Mouse (Mus musculus) megakaryocyte, adult 5-6 weeks (primary cell): ENCODE data around the gene Clec10a. TPM values are rescaled to one million over a fixed set of nuclear protein-coding genes. Genes with fewer than 3 reads are reported as not detected.

Experiments used
- ATAC-seq: 2 replicates; pipeline ENCODE4 v1.8.0; 2016; ENCODE audit warnings: mild to moderate bottlenecking, inconsistent platforms; ENCODE audit not compliant: poor library complexity, severe bottlenecking
- total RNA-seq, 2 experiments: library from RNA; stranded (forward) in 1 of 2; stranded (reverse) in 1 of 2; fragments of 153-499, 151-499 nt in 1 of 2; fragments of 221-1000, 200-1000 nt in 1 of 2; gene quantifications; 2 replicates each; pipeline versions ENCODE4 v1.2.3 to v1.2.4; 2015 to 2017

Gene Clec10a
- total RNA-seq, 2 experiments from 2014 or later = 35.3 to 35.5 TPM

DNA sequence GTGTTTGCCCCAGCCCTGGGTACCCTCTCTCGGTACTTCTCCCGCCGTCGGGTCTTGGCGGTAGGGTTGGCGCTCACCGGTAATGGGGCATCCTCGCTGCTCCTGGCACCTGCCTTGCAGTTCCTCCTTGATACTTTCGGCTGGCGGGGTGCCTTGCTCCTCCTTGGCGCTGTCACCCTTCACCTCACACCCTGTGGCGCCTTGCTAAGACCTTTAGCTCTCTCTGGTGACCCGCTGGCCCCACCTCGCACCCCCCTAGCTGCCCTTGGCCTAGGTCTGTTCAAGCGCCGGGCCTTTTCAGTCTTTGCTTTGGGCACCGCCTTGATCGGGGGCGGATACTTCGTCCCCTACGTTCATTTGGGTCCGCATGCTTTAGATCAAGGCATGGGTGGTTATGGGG is 59.3 kb downstream of the Clec10a start:
- ATAC-seq = no peak

DNA sequence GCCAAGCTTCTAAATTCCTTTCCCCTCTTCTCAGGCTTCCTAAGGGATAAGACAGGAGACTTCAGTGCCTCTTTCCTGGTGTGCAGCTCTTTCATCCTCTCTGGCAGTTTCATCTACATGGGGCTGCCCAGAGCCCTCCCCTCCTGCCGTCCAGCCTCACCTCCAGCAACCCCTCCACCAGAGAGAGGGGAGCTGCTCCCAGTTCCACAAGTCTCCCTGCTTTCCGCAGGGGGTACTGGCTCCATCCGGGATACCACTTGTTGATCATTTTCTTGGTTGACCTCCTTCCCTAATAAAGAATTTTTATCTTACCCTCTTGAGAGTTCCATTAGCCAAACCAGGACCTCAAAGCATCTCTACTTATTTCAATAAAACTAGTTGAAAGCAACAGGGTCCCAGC is 60.1 kb downstream of the Clec10a start:
- no peak for ATAC-seq

DNA sequence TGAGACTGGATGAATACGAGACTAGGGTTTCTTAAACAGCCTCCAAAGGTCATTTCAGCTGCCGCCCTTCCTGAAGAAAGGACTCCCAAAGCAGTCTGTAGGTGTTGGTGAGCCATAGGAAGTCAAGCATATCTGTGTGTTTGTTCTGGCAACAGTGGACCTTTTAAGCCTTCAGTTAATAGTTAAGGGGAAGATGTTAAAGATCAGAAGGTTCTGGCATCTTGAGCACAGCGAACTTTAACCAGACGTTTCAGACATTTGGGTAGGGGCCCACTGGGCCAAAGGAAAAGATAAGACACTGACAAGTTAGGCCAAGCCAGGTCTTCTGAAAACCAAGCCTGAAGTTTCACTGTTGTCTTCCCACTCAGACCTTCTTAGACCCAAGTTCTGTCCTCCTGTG is 62.0 kb downstream of the Clec10a start:
- ATAC-seq = no peak

DNA sequence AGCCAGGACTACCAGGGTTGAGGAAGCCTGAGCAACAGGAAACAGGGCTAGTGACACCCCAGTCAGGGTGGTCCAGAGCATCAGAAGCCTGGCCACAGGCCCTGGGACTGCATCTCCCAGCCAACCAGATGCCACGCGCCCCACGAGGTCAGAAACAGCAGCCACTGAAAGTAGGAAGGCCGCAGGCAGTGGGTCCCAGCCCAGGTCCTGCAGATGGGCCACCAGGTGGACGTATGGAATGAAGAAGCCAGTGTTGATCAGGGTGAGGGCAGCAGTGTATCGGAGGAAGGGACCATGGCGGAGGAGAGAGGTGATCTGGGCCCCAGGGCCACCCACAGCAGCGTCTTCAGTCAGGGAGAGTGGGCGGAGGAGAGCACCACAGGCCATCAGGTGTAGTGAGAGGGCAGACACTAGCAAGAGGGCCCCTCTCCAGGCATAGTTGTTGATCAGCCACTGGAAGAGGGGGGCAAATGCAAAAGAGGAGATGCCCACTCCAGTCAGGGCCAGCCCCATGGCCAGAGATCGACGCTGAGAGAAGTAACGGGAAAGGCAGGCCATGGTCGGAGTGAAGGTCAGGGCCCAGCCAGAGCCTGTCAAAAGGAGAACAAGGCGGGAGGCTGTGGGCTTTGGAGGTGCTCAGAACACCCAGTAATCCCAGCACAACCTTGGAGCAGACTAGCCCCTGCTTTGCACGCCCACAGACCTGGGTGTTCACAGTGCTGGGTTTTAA is 62.9 kb downstream of the Clec10a start:
- ATAC-seq = no peak

DNA sequence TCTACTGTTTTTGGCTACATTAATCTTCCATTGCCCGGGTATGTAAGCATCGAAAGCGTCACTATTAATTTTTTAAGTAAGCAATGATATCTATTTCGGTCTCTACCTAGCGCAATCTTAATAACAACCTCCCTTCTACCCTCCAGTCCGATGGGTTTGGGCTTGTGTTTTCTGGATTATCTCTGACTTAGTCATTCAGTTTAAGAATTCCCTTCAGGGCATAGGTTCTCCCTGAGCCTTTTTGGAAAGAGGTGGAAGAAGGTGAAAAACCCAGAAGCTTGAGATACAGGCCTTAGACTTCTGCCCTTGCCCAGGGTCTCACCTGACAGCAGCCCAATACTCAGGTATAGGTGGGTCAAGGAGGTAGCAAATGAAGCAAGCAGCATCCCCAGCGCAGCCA is 63.9 kb downstream of the Clec10a start:
- ATAC-seq = no peak

DNA sequence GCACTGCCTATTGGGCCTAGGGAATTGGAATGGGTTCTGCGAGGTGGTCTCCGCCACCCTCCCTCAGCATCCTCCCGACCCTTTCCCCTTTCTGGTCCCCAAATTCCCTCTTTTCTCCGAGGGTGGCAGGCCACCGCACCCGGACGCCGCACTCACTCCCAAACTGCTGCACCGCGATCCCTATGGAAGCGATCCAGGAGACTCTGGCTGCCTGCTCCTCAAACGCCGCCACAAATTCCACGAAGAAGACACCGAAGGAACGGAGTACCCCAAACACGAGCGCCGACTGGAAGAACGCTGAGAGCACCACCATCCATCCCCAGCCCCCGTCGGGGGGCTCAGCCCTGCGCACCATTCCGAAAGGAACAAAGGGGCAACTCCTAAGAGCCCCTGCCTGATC is 64.3 kb downstream of the Clec10a start:
- ATAC-seq = no peak

Other genes starting within 250 kb of the Clec10a start
- gene Gps2, start 242.3 kb upstream of the Clec10a start, total RNA-seq (2015) = 140 and 156 TPM in 2 replicates
- 56.4 and 64.9 TPM in 2 replicates for gene Gps2, start 242.3 kb upstream of the Clec10a start, total RNA-seq (2017)
- 575 and 614 TPM in 2 replicates for gene Eif5a, start 234.2 kb upstream of the Clec10a start, total RNA-seq (2015)
- gene Eif5a, start 234.2 kb upstream of the Clec10a start, total RNA-seq (2017) = 561 and 596 TPM in 2 replicates
- gene Ybx2, start 220.4 kb upstream of the Clec10a start, total RNA-seq (2015) = not detected in 2 replicates
- not detected in 2 replicates for gene Ybx2, start 220.4 kb upstream of the Clec10a start, total RNA-seq (2017)
- not detected in 2 replicates for gene Slc2a4, start 208.0 kb upstream of the Clec10a start, total RNA-seq (2015)
- 0.07 TPM in 1 of 2 replicates, not detected in the other for gene Slc2a4, start 208.0 kb upstream of the Clec10a start, total RNA-seq (2017)
- gene Cldn7, start 191.4 kb upstream of the Clec10a start, total RNA-seq (2015) = not detected in 2 replicates
- gene Cldn7, start 191.4 kb upstream of the Clec10a start, total RNA-seq (2017) = not detected in 2 replicates
- gene Ctdnep1, start 175.0 kb upstream of the Clec10a start, total RNA-seq (2015) = 120 and 150 TPM in 2 replicates
- gene Ctdnep1, start 175.0 kb upstream of the Clec10a start, total RNA-seq (2017) = 26.6 and 27.0 TPM in 2 replicates
- gene Elp5, start 173.7 kb upstream of the Clec10a start, total RNA-seq (2015) = 44.7 and 63.0 TPM in 2 replicates
- 35.7 and 40.5 TPM in 2 replicates for gene Elp5, start 173.7 kb upstream of the Clec10a start, total RNA-seq (2017)
- gene Gabarap, start 165.1 kb upstream of the Clec10a start, total RNA-seq (2015) = 843 and 872 TPM in 2 replicates
- gene Gabarap, start 165.1 kb upstream of the Clec10a start, total RNA-seq (2017) = 599 and 651 TPM in 2 replicates
- 34.0 and 37.0 TPM in 2 replicates for gene Phf23, start 160.4 kb upstream of the Clec10a start, total RNA-seq (2015)
- 42.5 and 45.8 TPM in 2 replicates for gene Phf23, start 160.4 kb upstream of the Clec10a start, total RNA-seq (2017)
- gene Dvl2, start 155.6 kb upstream of the Clec10a start, total RNA-seq (2015) = 7.9 and 9.3 TPM in 2 replicates
- gene Dvl2, start 155.6 kb upstream of the Clec10a start, total RNA-seq (2017) = 12.7 and 16.9 TPM in 2 replicates
- gene Acadvl, start 140.8 kb upstream of the Clec10a start, total RNA-seq (2015) = 32.7 and 35.0 TPM in 2 replicates
- gene Acadvl, start 140.8 kb upstream of the Clec10a start, total RNA-seq (2017) = 31.7 and 37.0 TPM in 2 replicates
- 5.2 and 10.1 TPM in 2 replicates for gene Dlg4, start 139.3 kb upstream of the Clec10a start, total RNA-seq (2015)
- gene Dlg4, start 139.3 kb upstream of the Clec10a start, total RNA-seq (2017) = 1.3 and 3.7 TPM in 2 replicates
- not detected in 2 replicates for gene Asgr1, start 102.1 kb upstream of the Clec10a start, total RNA-seq (2015)
- gene Asgr1, start 102.1 kb upstream of the Clec10a start, total RNA-seq (2017) = not detected in 2 replicates
- gene Asgr2, start 63.6 kb upstream of the Clec10a start, total RNA-seq (2015) = 0.16 and 0.27 TPM in 2 replicates
- gene Asgr2, start 63.6 kb upstream of the Clec10a start, total RNA-seq (2017) = 2.1 and 3.0 TPM in 2 replicates
- 3.3 and 4.5 TPM in 2 replicates for gene Mgl2, start 25.9 kb upstream of the Clec10a start, total RNA-seq (2015)
- 3.3 and 4.5 TPM in 2 replicates for gene Mgl2, start 25.9 kb upstream of the Clec10a start, total RNA-seq (2017)
- not detected in 2 replicates for gene Slc16a11, start 56.6 kb downstream of the Clec10a start, total RNA-seq (2015)
- gene Slc16a11, start 56.6 kb downstream of the Clec10a start, total RNA-seq (2017) = not detected in 2 replicates
- 1.9 and 2.5 TPM in 2 replicates for gene Slc16a13, start 64.9 kb downstream of the Clec10a start, total RNA-seq (2015)
- gene Slc16a13, start 64.9 kb downstream of the Clec10a start, total RNA-seq (2017) = 2.3 and 7.7 TPM in 2 replicates
- gene Bcl6b, start 73.6 kb downstream of the Clec10a start, total RNA-seq (2015) = 0.04 and 0.27 TPM in 2 replicates
- gene Bcl6b, start 73.6 kb downstream of the Clec10a start, total RNA-seq (2017) = not detected in 2 replicates
- gene 0610010K14Rik, start 81.7 kb downstream of the Clec10a start, total RNA-seq (2015) = 74.4 and 77.6 TPM in 2 replicates
- 25.6 and 31.5 TPM in 2 replicates for gene 0610010K14Rik, start 81.7 kb downstream of the Clec10a start, total RNA-seq (2017)
- 4.0 and 5.2 TPM in 2 replicates for gene Gm21988, start 83.6 kb downstream of the Clec10a start, total RNA-seq (2015)
- 0.11 and 4.3 TPM in 2 replicates for gene Gm21988, start 83.6 kb downstream of the Clec10a start, total RNA-seq (2017)
- 221 and 238 TPM in 2 replicates for gene Rnasek, start 83.6 kb downstream of the Clec10a start, total RNA-seq (2015)
- gene Rnasek, start 83.6 kb downstream of the Clec10a start, total RNA-seq (2017) = 29.7 and 38.5 TPM in 2 replicates
- not detected in 2 replicates for gene Alox12, start 99.2 kb downstream of the Clec10a start, total RNA-seq (2015)
- not detected in 2 replicates for gene Alox12, start 99.2 kb downstream of the Clec10a start, total RNA-seq (2017)
- 0.98 and 1.5 TPM in 2 replicates for gene Alox12e, start 166.4 kb downstream of the Clec10a start, total RNA-seq (2015)
- 1.2 and 1.7 TPM in 2 replicates for gene Alox12e, start 166.4 kb downstream of the Clec10a start, total RNA-seq (2017)
- 62.7 and 71.5 TPM in 2 replicates for gene Alox15, start 195.8 kb downstream of the Clec10a start, total RNA-seq (2015)
- 72.8 and 74.4 TPM in 2 replicates for gene Alox15, start 195.8 kb downstream of the Clec10a start, total RNA-seq (2017)